Mouse (Mus musculus) forebrain, embryonic 16.5 days (tissue): ENCODE data around the gene Clstn2. TPM values are rescaled to one million over a fixed set of nuclear protein-coding genes. Genes with fewer than 3 reads are reported as not detected.

ENCODE experiments used
- ATAC-seq: fragments of 200-750 bp; cut with Nextera tagmentation; 2 replicates; pipeline ENCODE4 v1.8.0; 2017; ENCODE audit warnings: mild to moderate bottlenecking, moderate library complexity
- H3K27ac ChIP-seq: fragments of 300-500 bp; sonication (generic); 2 replicates; pipeline ENCODE4 v1.5.1; 2014; ENCODE audit warnings: low read length, control low read depth
- H3K27me3 ChIP-seq: fragments of 300-500 bp; sonication (generic); replicated peaks from 2 replicates; pipeline ENCODE4 v1.6.1; 2014; ENCODE audit warnings: low read length; ENCODE audit not compliant: control insufficient read depth, insufficient read depth
- H3K36me3 ChIP-seq: fragments of 300-500 bp; sonication (generic); 2 replicates; pipeline ENCODE4 v1.6.1; 2014; ENCODE audit not compliant: control insufficient read depth, insufficient read depth
- H3K4me1 ChIP-seq: fragments of 300-500 bp; sonication (generic); replicated peaks from 2 replicates; pipeline ENCODE4 v1.6.1; 2014; ENCODE audit warnings: low read length; ENCODE audit not compliant: control insufficient read depth, insufficient read depth
- H3K4me2 ChIP-seq: fragments of 300-500 bp; sonication (generic); 2 replicates; pipeline ENCODE4 v1.6.1; 2014; ENCODE audit warnings: mild to moderate bottlenecking, low read length, control low read depth
- H3K4me3 ChIP-seq: fragments of 300-500 bp; sonication (generic); replicated peaks from 2 replicates; pipeline ENCODE4 v1.5.1; 2014; ENCODE audit warnings: mild to moderate bottlenecking, low read length, control low read depth
- H3K9ac ChIP-seq: fragments of 300-500 bp; sonication (generic); replicated peaks from 2 replicates; pipeline ENCODE4 v1.6.1; 2014; ENCODE audit warnings: low read depth, low read length, control low read depth
- H3K9me3 ChIP-seq: fragments of 300-500 bp; sonication (generic); 2 replicates; pipeline ENCODE4 v1.6.1; 2016; ENCODE audit warnings: low read length; ENCODE audit not compliant: control insufficient read depth
- WGBS: fragments of 180-500 bp; shearing (Covaris S2); extraction: QIAGEN DNeasy Blood & Tissue Kit; methylation state at CpG from one replicate; pipeline ENCODE4 v1.1.7; 2014; 5-methylcytosine and 5-hydroxymethylcytosine counted together
- polyA plus RNA-seq: library from polyadenylated mRNA; unstranded; fragments of >200 nt; fragmentation: Nextera tagmentation; extraction: Ambion mirVana; gene quantifications from 2 replicates; pipeline ENCODE4 v1.2.1, GENCODE M21; 2015

Gene Clstn2
- polyA plus RNA-seq, 1 experiment from 2014 or later: 21.2 TPM

- ATAC-seq: no peak
Observed at GRCm38 (mm10) chr9:97642396-97642795, 390.6 kb downstream of the Clstn2 start.

GRCm38 (mm10) chr9:97639967-97640549 is 392.9 kb downstream of the Clstn2 start:
- Histone ChIP-seq H3K27ac (peak overlapping the region; percentile 31; the same call in 1 of the 2 replicates), H3K27me3 (no peaks in the 10 kb centered on the region), H3K4me3 (no peak overlapping the region), H3K9ac (no peak overlapping the region), H3K4me1 (no peaks in the 10 kb centered on the region; the same call in 1 of the 2 replicates), H3K9me3 (no peaks in the 10 kb centered on the region), H3K36me3 (no peaks in the 10 kb centered on the region), H3K4me2 (no peak overlapping the region)
- WGBS: 91% methylated on average over 6 of the region's 6 CpGs
- ATAC-seq: no peak

More at GRCm38 (mm10) chr9:97642396-97642795, 390.6 kb downstream of the Clstn2 start:
- H3K27ac ChIP-seq: no peak overlapping the region
- no peak overlapping the region for H3K9ac ChIP-seq
- H3K27me3 ChIP-seq: no peaks in the 10 kb centered on the region
- no peak overlapping the region for H3K4me3 ChIP-seq
- no peak overlapping the region for H3K4me2 ChIP-seq
- H3K4me1 ChIP-seq: no peaks in the 10 kb centered on the region; the same call in 1 of the 2 replicates
- WGBS: 81% methylated on average over 7 of the region's 7 CpGs
- H3K9me3 ChIP-seq: no peaks in the 10 kb centered on the region
- H3K36me3 ChIP-seq: no peaks in the 10 kb centered on the region

- H3K36me3 ChIP-seq: no peaks in the 10 kb centered on the region
- no peak overlapping the region for H3K9ac ChIP-seq
- no peaks in the 10 kb centered on the region; the same call in 1 of the 2 replicates for H3K4me1 ChIP-seq
- 67% methylated on average over 9 of the region's 9 CpGs for WGBS
- no peaks in the 10 kb centered on the region for H3K27me3 ChIP-seq
- peak; percentile 92 for ATAC-seq
- H3K4me2 ChIP-seq: no peak overlapping the region
- no peak overlapping the region for H3K4me3 ChIP-seq
- peak overlapping the region; percentile 76 for H3K27ac ChIP-seq
- H3K9me3 ChIP-seq: no peaks in the 10 kb centered on the region
Observed at GRCm38 (mm10) chr9:97638683-97639354, 394.2 kb downstream of the Clstn2 start.

GRCm38 (mm10) chr9:97635351-97635750 is 397.6 kb downstream of the Clstn2 start:
- Histone ChIP-seq H3K4me2 (no peak overlapping the region), H3K4me3 (no peak overlapping the region), H3K27ac (no peak overlapping the region), H3K9me3 (no peaks in the 10 kb centered on the region), H3K36me3 (no peaks in the 10 kb centered on the region), H3K4me1 (no peaks in the 10 kb centered on the region; the same call in 1 of the 2 replicates), H3K27me3 (no peaks in the 10 kb centered on the region), H3K9ac (no peak overlapping the region)
- no peak for ATAC-seq
- WGBS: 84% methylated on average over 4 of the region's 4 CpGs

GRCm38 (mm10) chr9:97634831-97635230 is 398.1 kb downstream of the Clstn2 start:
- WGBS: 52% methylated on average over 3 of the region's 3 CpGs

GRCm38 (mm10) chr9:97629180-97629579 is 403.8 kb downstream of the Clstn2 start:
- Histone ChIP-seq H3K36me3 (no peaks in the 10 kb centered on the region), H3K9ac (no peak overlapping the region), H3K4me2 (no peak overlapping the region), H3K4me1 (peaks cover 14% of the 10 kb centered on the region), H3K4me3 (no peak overlapping the region), H3K27ac (no peak overlapping the region), H3K27me3 (no peaks in the 10 kb centered on the region), H3K9me3 (no peaks in the 10 kb centered on the region)
- WGBS: 46% methylated on average over 3 of the region's 3 CpGs
- no peak for ATAC-seq

More at GRCm38 (mm10) chr9:97634831-97635230, 398.1 kb downstream of the Clstn2 start:
- no peak for ATAC-seq
- H3K27me3 ChIP-seq: no peaks in the 10 kb centered on the region
- H3K9ac ChIP-seq: no peak overlapping the region
- no peaks in the 10 kb centered on the region for H3K9me3 ChIP-seq
- H3K4me1 ChIP-seq: no peaks in the 10 kb centered on the region; the same call in 1 of the 2 replicates
- H3K4me3 ChIP-seq: no peak overlapping the region
- no peak overlapping the region for H3K27ac ChIP-seq
- H3K36me3 ChIP-seq: no peaks in the 10 kb centered on the region
- H3K4me2 ChIP-seq: no peak overlapping the region

- Histone ChIP-seq H3K9me3 (no peaks in the 10 kb centered on the region), H3K27me3 (no peaks in the 10 kb centered on the region), H3K4me2 (no peak overlapping the region), H3K4me1 (peaks cover 14% of the 10 kb centered on the region), H3K9ac (no peak overlapping the region), H3K36me3 (no peaks in the 10 kb centered on the region), H3K4me3 (no peak overlapping the region), H3K27ac (0 out of 2 replicates have a peak overlapping the region, but pooled peaks have one; percentile 0)
- WGBS: 36% methylated on average over 6 of the region's 6 CpGs
- ATAC-seq: peak; percentile 8; the same call in 1 of the 2 replicates
Observed at GRCm38 (mm10) chr9:97628361-97628908, 404.5 kb downstream of the Clstn2 start.

GRCm38 (mm10) chr9:97627916-97628315 is 405.1 kb downstream of the Clstn2 start:
- Histone ChIP-seq H3K4me3 (no peak overlapping the region), H3K9me3 (no peaks in the 10 kb centered on the region), H3K9ac (no peak overlapping the region), H3K27me3 (no peaks in the 10 kb centered on the region), H3K4me2 (no peak overlapping the region), H3K27ac (peak overlapping the region; percentile 73), H3K4me1 (peaks cover 14% of the 10 kb centered on the region), H3K36me3 (no peaks in the 10 kb centered on the region)
- peak; percentile 85 for ATAC-seq
- 47% methylated on average over 3 of the region's 3 CpGs for WGBS

GRCm38 (mm10) chr9:97610566-97610965 is 422.4 kb downstream of the Clstn2 start:
- H3K9me3 ChIP-seq: no peaks in the 10 kb centered on the region
- 61% methylated on average over 7 of the region's 7 CpGs for WGBS
- H3K4me2 ChIP-seq: no peak overlapping the region
- no peaks in the 10 kb centered on the region for H3K27me3 ChIP-seq
- no peaks in the 10 kb centered on the region; the same call in 1 of the 2 replicates for H3K4me1 ChIP-seq
- H3K9ac ChIP-seq: no peak overlapping the region
- peak overlapping the region; percentile 37 for H3K27ac ChIP-seq
- H3K36me3 ChIP-seq: no peaks in the 10 kb centered on the region
- ATAC-seq: peak; percentile 72
- H3K4me3 ChIP-seq: no peak overlapping the region
